Mouse (Mus musculus): ENCODE results near the gene Dgat2. TPM values are rescaled to one million over a fixed set of nuclear protein-coding genes. Genes with fewer than 3 reads are reported as not detected.

Gene Dgat2
- polyA plus RNA-seq, 1 experiment, result 12.7 TPM

GRCm38 (mm10) chr7:99172898-99173297, 9.6 kb downstream of the Dgat2 start:
- TF ChIP-seq POLR2A (IDR thresholded peaks at IDR 0.05; ENCODE audit: borderline replicate concordance, extremely low read depth, insufficient read depth, insufficient read length, poor library complexity, severe bottlenecking) (no peak), CTCF (IDR thresholded peaks at IDR 0.05; ENCODE audit: borderline replicate concordance, extremely low read depth, insufficient read depth, insufficient read length) (no peak)
- DNase-seq (ENCODE audit: low read depth), result no peak

DNA sequence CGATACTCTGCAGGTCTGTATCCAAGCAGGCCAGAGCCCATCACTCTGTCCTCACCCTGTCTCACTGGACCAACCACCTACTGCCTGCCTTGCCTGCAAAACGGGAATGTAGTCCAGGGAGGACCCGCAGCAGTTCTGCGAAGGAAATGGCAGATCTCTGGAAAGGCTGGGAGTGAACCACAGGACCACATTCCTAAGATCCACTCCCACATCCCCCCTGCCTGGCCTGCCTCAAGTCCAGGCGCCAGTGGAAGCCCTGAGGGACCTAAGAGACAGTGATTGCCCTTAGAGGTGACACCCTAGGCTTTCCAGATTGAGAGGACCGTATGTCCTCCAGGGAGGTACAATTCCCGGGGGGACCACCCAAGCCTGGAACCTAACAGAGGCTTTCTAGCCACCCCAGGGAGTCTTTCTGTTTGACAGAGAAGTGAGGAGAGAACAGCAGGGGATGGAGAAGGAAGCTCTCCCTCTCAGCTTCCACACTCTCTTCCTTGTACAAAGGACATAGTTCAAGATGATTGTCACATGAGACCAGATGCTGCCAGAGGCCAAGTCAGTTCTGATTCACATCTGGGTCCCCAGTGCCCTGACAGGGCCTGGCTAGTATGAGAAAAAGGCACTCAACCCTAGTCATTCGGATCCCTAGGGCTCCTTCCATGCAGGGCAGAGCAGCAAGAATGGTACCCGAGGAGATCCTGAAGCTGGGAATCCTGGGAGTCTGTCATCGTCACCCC, 10.6 kb downstream of the Dgat2 start:
- DNase-seq (ENCODE audit: low read depth), result no peak
- TF ChIP-seq POLR2A (IDR thresholded peaks at IDR 0.05; ENCODE audit: borderline replicate concordance, extremely low read depth, insufficient read depth, insufficient read length, poor library complexity, severe bottlenecking), result no peak
- TF ChIP-seq CTCF (IDR thresholded peaks at IDR 0.05; ENCODE audit: borderline replicate concordance, extremely low read depth, insufficient read depth, insufficient read length), result no peak

- TF ChIP-seq POLR2A (IDR thresholded peaks at IDR 0.05; ENCODE audit: borderline replicate concordance, extremely low read depth, insufficient read depth, insufficient read length, poor library complexity, severe bottlenecking) (no peak), CTCF (IDR thresholded peaks at IDR 0.05; ENCODE audit: borderline replicate concordance, extremely low read depth, insufficient read depth, insufficient read length) (no peak)
- DNase-seq (ENCODE audit: low read depth), result no peak
Measured at GRCm38 (mm10) chr7:99170519-99170918, 12.0 kb downstream of the Dgat2 start.

DNA sequence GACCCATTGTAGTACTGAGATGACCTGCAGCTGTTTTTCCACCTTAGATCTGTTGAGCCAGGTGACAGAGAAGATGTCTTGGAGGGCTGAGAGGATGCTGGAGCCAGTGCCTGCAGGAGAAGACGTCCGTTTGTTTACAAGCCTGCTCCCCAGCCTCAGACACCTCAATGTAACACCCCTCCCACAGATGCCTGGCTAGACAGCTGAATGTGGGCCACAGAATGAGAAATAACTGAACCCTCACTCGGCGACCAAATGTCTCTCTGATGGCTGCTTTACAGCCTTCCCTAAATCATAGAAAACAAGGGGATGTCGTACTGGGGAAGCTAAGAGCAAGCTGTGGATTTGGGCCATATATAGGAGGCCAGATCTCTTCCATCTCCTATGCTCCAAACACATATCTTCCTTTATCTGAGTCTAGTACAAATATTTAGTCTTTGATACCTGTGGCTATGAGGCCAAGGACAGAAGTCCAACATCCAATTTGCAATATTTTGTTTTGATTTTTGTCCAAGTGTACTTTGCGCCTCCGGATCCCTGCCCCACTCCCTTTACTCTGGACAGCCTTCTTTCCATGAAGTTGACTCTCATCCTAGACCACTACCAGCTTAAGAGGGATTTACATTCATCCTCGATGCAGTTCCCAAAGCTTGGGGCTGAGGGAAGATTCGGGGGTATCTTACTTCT, 12.7 kb downstream of the Dgat2 start:
- TF ChIP-seq POLR2A (IDR thresholded peaks at IDR 0.05; ENCODE audit: borderline replicate concordance, extremely low read depth, insufficient read depth, insufficient read length, poor library complexity, severe bottlenecking) (no peak), CTCF (IDR thresholded peaks at IDR 0.05; ENCODE audit: borderline replicate concordance, extremely low read depth, insufficient read depth, insufficient read length) (no peak)
- DNase-seq (ENCODE audit: low read depth), result no peak

- DNase-seq (ENCODE audit: low read depth), result no peak
- no peak for TF ChIP-seq CTCF (IDR thresholded peaks at IDR 0.05; ENCODE audit: borderline replicate concordance, extremely low read depth, insufficient read depth, insufficient read length)
- TF ChIP-seq POLR2A (IDR thresholded peaks at IDR 0.05; ENCODE audit: borderline replicate concordance, extremely low read depth, insufficient read depth, insufficient read length, poor library complexity, severe bottlenecking), result no peak
Measured at GRCm38 (mm10) chr7:99168756-99169155, 13.8 kb downstream of the Dgat2 start.

DNA sequence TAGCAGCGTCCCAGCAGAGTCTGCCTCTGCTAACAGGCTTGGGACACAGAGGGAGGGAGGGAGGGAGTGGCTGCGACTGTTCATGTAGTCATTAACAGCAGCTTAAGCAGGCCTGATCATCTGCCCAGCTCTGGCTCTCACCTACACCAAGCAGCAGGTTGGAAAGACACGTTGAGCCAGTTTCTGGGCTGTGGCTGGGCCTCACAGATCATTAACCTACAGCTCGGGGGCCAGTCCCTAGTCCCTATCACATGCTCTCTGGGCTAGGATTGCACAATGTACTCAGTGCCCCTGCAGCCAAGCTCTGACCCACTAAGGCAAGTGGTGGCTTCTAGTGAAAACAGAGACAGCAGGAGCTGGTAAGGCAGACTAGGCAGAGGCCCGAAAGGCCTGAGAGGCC, 14.6 kb downstream of the Dgat2 start:
- DNase-seq (ENCODE audit: low read depth), result no peak
- TF ChIP-seq CTCF (IDR thresholded peaks at IDR 0.05; ENCODE audit: borderline replicate concordance, extremely low read depth, insufficient read depth, insufficient read length) (no peak), POLR2A (IDR thresholded peaks at IDR 0.05; ENCODE audit: borderline replicate concordance, extremely low read depth, insufficient read depth, insufficient read length, poor library complexity, severe bottlenecking) (no peak)

- TF ChIP-seq POLR2A (IDR thresholded peaks at IDR 0.05; ENCODE audit: borderline replicate concordance, extremely low read depth, insufficient read depth, insufficient read length, poor library complexity, severe bottlenecking) (no peak), CTCF (IDR thresholded peaks at IDR 0.05; ENCODE audit: borderline replicate concordance, extremely low read depth, insufficient read depth, insufficient read length) (no peak)
- DNase-seq (ENCODE audit: low read depth), result no peak
Measured at GRCm38 (mm10) chr7:99166159-99166558, 16.4 kb downstream of the Dgat2 start.

DNA sequence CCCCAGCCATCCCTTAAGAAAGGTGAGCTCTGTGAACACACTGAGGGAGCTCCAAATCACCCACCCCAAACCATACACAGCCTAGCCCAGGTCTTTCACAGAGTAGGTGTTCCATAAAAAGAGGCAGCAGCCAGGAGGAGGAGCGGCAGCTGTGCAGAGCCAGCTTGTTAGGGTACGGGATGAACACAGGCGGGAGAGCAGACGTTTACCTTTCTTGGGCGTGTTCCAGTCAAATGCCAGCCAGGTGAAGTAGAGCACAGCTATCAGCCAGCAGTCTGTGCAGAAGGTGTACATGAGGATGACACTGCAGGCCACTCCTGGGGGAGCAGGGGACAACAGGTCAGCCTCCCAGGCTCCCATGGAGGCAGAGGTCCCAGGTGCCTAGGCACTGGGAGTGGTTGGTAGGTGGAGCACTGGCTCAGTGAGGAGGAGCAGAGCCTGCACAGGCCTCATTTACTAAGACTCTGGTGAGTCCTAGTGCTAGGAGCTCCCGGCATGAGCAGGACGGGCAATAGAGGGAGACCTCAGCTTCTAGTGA, 17.6 kb downstream of the Dgat2 start:
- TF ChIP-seq POLR2A (IDR thresholded peaks at IDR 0.05; ENCODE audit: borderline replicate concordance, extremely low read depth, insufficient read depth, insufficient read length, poor library complexity, severe bottlenecking) (no peak), CTCF (IDR thresholded peaks at IDR 0.05; ENCODE audit: borderline replicate concordance, extremely low read depth, insufficient read depth, insufficient read length) (no peak)
- no peak for DNase-seq (ENCODE audit: low read depth)

DNA sequence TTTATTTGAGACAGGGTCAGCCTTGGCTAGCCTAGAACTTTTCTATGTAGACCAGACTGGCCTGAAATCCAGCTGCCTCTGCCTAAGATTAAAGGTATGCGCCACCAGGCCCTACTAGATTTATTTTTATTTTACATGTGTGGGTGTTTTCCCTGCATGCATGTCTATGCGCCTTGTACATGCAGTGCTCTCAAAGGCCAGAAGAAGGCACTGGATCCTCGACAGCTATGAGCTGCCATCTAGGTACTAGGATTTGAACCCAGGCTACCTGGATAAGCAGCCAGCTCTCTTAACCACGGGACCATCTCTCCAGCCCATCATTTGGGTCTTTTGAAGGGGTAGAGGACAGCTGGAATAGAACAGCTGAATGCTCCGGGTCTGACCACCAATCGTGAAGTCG, 20.1 kb downstream of the Dgat2 start:
- TF ChIP-seq POLR2A (IDR thresholded peaks at IDR 0.05; ENCODE audit: borderline replicate concordance, extremely low read depth, insufficient read depth, insufficient read length, poor library complexity, severe bottlenecking) (no peak), CTCF (IDR thresholded peaks at IDR 0.05; ENCODE audit: borderline replicate concordance, extremely low read depth, insufficient read depth, insufficient read length) (no peak)
- no peak for DNase-seq (ENCODE audit: low read depth)

- no peak for DNase-seq (ENCODE audit: low read depth)
- TF ChIP-seq CTCF (IDR thresholded peaks at IDR 0.05; ENCODE audit: borderline replicate concordance, extremely low read depth, insufficient read depth, insufficient read length) (no peak), POLR2A (IDR thresholded peaks at IDR 0.05; ENCODE audit: borderline replicate concordance, extremely low read depth, insufficient read depth, insufficient read length, poor library complexity, severe bottlenecking) (no peak)
Measured at GRCm38 (mm10) chr7:99161961-99162360, 20.6 kb downstream of the Dgat2 start.

- TF ChIP-seq CTCF (IDR thresholded peaks at IDR 0.05; ENCODE audit: borderline replicate concordance, extremely low read depth, insufficient read depth, insufficient read length) (no peak), POLR2A (IDR thresholded peaks at IDR 0.05; ENCODE audit: borderline replicate concordance, extremely low read depth, insufficient read depth, insufficient read length, poor library complexity, severe bottlenecking) (no peak)
- DNase-seq (ENCODE audit: low read depth), result no peak
Measured at GRCm38 (mm10) chr7:99161529-99161928, 21.0 kb downstream of the Dgat2 start.

All from brain, embryonic 14.5 days (tissue).